Mouse (Mus musculus): Measurements from ENCODE around the gene Smarcal1. TPM values are rescaled to one million over a fixed set of nuclear protein-coding genes. Genes with fewer than 3 reads are reported as not detected.

Gene Smarcal1
- 25.3 and 29.5 TPM in 2 replicates for polyA plus RNA-seq (2012; rRNA removed)

DNA sequence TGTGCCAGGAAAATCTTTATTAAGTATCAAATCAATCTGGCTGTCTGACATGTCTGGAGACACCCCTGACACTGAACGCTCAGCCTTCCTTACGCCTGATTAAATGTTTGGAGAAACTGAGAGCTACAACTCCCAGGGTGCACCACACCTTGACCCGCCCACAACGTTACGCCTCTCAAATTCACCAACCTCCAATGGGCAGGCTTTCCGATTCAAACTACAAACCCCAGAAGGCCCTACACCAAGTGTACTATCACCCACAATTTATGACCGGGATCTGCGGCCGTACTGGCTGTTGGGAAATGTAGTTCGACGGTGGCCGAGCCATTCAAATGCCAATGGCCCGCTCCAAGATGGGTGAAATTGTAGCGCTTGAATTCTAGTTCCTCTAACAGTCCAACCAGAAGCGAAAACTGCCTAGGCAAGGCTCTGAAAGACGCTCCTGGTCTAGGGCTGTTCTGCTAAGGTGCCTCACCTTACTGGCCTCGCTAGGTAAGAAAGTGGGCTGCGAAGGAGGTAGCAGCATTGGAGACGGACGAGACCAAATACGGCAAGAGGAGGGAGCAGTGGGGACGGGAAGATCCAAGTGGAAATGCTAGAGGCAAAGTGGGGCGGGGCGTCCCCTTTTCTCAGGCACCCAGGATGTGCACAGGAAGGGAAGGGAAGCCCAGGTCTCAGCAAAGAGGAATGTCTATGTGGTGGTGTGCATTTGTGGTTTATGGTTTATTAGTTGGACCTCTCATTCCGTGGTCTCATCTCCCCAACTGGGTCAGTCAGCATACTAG, at the start of gene Smarcal1:
Gene Smarcal1, plus strand, starts transcription at position 305 of the 785 bp plus-strand sequence.
- DNase-seq, result peak; percentile 96
- H3K4me1 ChIP-seq (ENCODE audit: control insufficient read depth, insufficient read depth, low read length), result no peaks in the 10 kb centered on the region; the same call in 1 of the 2 replicates
- TF ChIP-seq POLR2A (IDR thresholded peaks at IDR 0.05; ENCODE audit: borderline replicate concordance, extremely low read depth, low read depth, low read length) (peak; percentile 48; the same call in 1 of the 2 replicates), CTCF (IDR thresholded peaks at IDR 0.05; ENCODE audit: insufficient read depth, low read length) (no peak)
- H3K4me3 ChIP-seq (replicated peaks; ENCODE audit: extremely low read depth, low read depth, low read length), result peak within 1 kb of the TSS; percentile 97
- under 1% methylated on average over 25 of the region's 25 CpGs for WGBS

DNA sequence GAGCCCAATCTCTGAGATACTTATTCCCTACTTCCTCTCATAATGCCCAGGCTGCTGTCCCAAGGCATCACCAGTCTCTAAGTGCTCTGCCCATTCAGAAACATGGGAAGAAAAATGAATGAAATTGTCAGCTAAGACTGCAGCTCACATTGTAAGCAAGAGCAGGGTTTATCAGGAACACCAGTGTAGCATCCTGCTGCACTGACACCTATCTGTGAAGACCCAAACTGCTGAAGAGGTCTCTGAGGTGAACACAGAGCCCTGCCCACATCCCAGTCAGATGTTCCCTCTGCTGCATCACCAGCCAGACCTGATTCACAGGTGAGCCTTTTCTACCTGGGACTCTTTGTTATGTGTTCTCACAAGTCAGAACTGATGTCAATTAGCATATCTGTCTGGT, 49.6 kb upstream of the Smarcal1 start:
- H3K4me1 ChIP-seq (ENCODE audit: control insufficient read depth, insufficient read depth, low read length), result no peaks in the 10 kb centered on the region
- no peak overlapping the region for H3K4me3 ChIP-seq (replicated peaks; ENCODE audit: extremely low read depth, low read depth, low read length)
- DNase-seq, result no peak
- TF ChIP-seq POLR2A (IDR thresholded peaks at IDR 0.05; ENCODE audit: borderline replicate concordance, extremely low read depth, low read depth, low read length) (no peak), CTCF (IDR thresholded peaks at IDR 0.05; ENCODE audit: insufficient read depth, low read length) (no peak)

DNA sequence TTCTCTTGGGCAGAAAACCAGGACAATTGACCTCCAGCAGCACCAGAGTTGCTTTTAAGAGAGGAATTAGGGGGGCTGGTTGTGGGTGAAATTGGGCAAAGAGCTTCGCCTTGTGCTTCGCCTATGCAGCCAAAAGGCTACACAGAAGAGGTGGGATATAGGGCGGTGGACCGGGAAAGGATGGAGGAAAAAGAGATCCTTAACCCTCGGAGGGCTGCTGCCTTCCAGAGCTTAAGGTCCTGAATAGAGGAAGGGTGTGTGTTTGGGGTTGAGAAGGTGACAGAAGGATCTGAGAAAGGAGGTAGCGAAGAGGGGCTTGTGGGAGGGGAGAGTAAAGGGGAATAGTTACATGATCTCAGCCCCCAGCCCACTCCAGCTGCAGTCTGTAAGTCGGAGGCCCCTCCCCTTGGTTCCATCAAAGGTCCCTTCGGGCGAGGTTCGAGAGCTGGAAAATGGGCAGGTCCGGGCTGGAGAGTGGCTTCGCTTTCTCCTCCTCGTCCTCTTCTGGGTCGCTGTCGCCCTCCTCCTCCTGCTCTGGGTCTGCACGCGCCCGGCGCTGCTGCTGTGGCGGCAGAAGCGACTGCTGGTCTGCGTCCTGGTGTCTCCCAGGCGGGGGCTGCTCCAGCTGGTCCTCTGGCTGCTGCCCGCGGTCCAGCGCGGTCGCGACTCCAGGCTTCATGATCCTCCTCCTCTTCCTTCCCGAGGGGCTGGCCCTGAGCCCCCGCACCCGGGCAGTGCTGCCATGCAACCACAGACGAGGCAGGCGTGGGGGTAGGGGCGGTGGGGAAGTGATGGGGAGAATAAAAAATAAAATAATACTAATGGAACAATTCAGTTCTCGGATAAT, 47.1 kb upstream of the Smarcal1 start:
- Histone ChIP-seq H3K4me1 (ENCODE audit: control insufficient read depth, insufficient read depth, low read length) (no peaks in the 10 kb centered on the region), H3K4me3 (replicated peaks; ENCODE audit: extremely low read depth, low read depth, low read length) (no peak overlapping the region)
- TF ChIP-seq CTCF (IDR thresholded peaks at IDR 0.05; ENCODE audit: insufficient read depth, low read length) (no peak), POLR2A (IDR thresholded peaks at IDR 0.05; ENCODE audit: borderline replicate concordance, extremely low read depth, low read depth, low read length) (no peak)
- 3% methylated on average over 34 of the region's 36 CpGs for WGBS
- DNase-seq, result no peak

DNA sequence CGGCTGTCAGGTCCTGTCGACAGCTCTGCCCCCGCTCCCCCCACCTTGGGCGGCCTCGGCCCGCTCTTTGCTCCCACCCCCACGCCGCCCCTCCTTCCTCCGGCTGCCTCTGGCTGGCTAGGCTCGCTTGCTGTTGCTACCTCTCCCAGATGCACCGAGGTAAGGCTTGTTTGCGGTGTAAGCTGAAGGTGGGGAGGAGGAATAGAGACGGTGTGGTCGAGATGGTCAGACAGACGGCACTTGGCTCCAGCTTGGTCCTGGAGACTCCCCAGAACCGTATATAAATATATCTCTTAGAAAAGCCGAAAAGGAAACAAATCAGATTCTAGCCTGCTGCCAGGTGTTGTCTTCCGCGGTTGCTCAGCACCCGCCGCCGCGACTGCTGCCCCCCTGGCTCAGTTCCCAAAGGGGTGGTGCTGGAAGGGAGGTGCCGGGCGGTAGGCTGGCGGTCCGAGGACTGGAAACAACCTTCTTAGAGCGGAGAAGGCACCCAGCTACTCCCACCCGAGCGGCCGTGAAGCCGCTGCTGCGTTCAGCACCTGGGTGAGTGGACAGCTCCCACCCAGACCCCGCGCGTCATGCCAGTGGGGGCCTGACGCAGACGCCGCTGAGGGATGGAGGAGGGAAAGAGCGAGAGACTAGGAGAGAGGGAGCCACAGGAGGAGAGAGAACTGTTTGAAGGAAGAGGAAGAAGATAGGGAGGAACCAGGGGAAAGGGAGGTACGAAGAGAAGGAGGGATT, 46.3 kb upstream of the Smarcal1 start, which contains the start of gene March4:
Gene March4, minus strand, starts transcription at position 320 of the 741 bp plus-strand sequence.
- Histone ChIP-seq H3K4me3 (replicated peaks; ENCODE audit: extremely low read depth, low read depth, low read length) (peak within 1 kb of the TSS; percentile 24), H3K4me1 (ENCODE audit: control insufficient read depth, insufficient read depth, low read length) (no peaks in the 10 kb centered on the region)
- peak; percentile 43 for DNase-seq
- under 1% methylated on average over 40 of the region's 41 CpGs for WGBS
- TF ChIP-seq CTCF (IDR thresholded peaks at IDR 0.05; ENCODE audit: insufficient read depth, low read length) (no peak), POLR2A (IDR thresholded peaks at IDR 0.05; ENCODE audit: borderline replicate concordance, extremely low read depth, low read depth, low read length) (no peak)

DNA sequence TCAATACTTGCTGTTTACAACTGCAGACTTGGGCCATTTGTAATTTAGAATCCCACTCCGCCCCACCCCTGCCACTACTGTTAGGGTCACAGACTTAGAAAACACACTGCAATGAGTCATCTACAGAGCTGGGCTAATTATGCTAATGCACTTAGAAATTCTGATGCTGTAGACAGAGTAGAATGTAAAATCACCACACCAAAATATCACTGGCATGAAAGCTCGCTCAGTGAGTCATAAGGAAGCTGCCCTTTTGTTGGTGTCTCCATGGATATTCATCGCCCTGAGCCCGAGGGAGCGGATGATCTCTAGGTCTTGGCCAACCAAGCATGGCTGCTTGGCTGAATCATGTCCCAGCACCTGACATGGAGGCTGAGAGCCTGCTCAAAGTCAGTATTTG, 44.8 kb upstream of the Smarcal1 start:
- WGBS, result 85% methylated on average over 5 of the region's 5 CpGs
- H3K4me3 ChIP-seq (replicated peaks; ENCODE audit: extremely low read depth, low read depth, low read length), result no peak overlapping the region
- no peak for TF ChIP-seq POLR2A (IDR thresholded peaks at IDR 0.05; ENCODE audit: borderline replicate concordance, extremely low read depth, low read depth, low read length)
- TF ChIP-seq CTCF (IDR thresholded peaks at IDR 0.05; ENCODE audit: insufficient read depth, low read length), result no peak
- no peaks in the 10 kb centered on the region for H3K4me1 ChIP-seq (ENCODE audit: control insufficient read depth, insufficient read depth, low read length)
- no peak for DNase-seq

DNA sequence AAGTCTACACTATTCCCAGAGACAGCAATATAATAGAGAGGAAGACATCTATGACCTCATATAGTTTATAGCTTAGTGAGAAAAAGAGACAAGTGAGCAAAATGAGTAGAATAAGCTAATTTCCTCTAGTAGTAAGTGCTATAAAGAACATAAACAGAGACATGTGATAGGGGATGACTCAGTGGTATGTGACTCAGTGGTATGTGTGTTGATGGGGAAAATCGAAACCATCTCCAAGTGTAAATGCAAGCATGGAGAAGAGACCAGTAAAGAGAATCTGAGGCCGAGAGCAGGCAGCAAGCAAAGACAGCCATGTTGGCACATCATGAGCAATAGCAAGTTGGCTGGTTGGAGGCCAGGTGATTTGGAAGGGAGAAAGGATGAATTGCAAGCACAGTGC, 32.7 kb upstream of the Smarcal1 start:
- Histone ChIP-seq H3K4me3 (replicated peaks; ENCODE audit: extremely low read depth, low read depth, low read length) (no peak overlapping the region), H3K4me1 (ENCODE audit: control insufficient read depth, insufficient read depth, low read length) (no peaks in the 10 kb centered on the region)
- 68% methylated on average over 2 of the region's 2 CpGs for WGBS
- no peak for TF ChIP-seq POLR2A (IDR thresholded peaks at IDR 0.05; ENCODE audit: borderline replicate concordance, extremely low read depth, low read depth, low read length)
- no peak for TF ChIP-seq CTCF (IDR thresholded peaks at IDR 0.05; ENCODE audit: insufficient read depth, low read length)
- no peak for DNase-seq

DNA sequence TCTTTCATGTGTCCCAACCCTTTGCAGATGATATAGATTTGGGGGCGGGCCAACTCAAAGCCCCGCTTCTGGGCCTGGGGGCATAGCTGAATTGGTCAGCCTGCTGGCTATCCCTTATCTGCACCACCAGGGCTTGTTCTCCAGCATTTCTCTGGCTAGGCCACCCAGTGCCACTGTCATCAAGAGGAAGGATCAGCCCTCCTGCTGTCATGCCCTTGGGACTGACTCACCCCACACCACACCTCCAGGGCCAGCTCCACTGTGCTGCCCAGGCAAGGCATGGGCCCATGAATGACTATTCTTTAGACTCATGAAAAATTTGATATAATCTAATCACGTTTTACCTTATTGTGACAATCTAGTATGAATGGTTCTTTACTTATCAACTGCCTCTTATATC, 26.6 kb upstream of the Smarcal1 start:
- Histone ChIP-seq H3K4me1 (ENCODE audit: control insufficient read depth, insufficient read depth, low read length) (no peaks in the 10 kb centered on the region), H3K4me3 (replicated peaks; ENCODE audit: extremely low read depth, low read depth, low read length) (no peak overlapping the region)
- whole genome bisulfite sequencing, result 73% methylated on average over 3 of the region's 3 CpGs
- TF ChIP-seq POLR2A (IDR thresholded peaks at IDR 0.05; ENCODE audit: borderline replicate concordance, extremely low read depth, low read depth, low read length) (no peak), CTCF (IDR thresholded peaks at IDR 0.05; ENCODE audit: insufficient read depth, low read length) (no peak)
- no peak for DNase-seq

DNA sequence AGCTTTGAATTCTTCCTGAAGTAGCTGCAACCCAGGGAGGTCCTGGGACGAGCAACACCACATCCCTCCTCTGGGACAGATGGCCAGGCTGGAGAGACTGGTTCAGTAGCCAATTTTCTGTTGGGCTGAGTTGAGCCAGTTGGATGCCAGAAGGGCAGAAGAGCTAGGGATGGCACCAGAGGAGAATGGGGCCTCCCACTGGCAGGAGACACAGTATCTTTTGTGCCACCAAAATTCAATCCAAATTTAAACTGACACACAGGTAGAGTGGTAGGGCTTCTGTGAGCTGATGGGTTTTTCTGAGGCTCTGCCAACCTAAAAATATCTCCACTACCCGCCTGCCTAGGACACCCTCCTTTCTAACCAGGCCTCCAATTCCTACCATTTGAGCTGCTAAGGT, 24.4 kb upstream of the Smarcal1 start:
- no peak for TF ChIP-seq POLR2A (IDR thresholded peaks at IDR 0.05; ENCODE audit: borderline replicate concordance, extremely low read depth, low read depth, low read length)
- no peak for TF ChIP-seq CTCF (IDR thresholded peaks at IDR 0.05; ENCODE audit: insufficient read depth, low read length)
- DNase-seq, result no peak
- WGBS, result 68% methylated on average over 2 of the region's 2 CpGs
- H3K4me3 ChIP-seq (replicated peaks; ENCODE audit: extremely low read depth, low read depth, low read length), result no peak overlapping the region
- H3K4me1 ChIP-seq (ENCODE audit: control insufficient read depth, insufficient read depth, low read length), result no peaks in the 10 kb centered on the region

DNA sequence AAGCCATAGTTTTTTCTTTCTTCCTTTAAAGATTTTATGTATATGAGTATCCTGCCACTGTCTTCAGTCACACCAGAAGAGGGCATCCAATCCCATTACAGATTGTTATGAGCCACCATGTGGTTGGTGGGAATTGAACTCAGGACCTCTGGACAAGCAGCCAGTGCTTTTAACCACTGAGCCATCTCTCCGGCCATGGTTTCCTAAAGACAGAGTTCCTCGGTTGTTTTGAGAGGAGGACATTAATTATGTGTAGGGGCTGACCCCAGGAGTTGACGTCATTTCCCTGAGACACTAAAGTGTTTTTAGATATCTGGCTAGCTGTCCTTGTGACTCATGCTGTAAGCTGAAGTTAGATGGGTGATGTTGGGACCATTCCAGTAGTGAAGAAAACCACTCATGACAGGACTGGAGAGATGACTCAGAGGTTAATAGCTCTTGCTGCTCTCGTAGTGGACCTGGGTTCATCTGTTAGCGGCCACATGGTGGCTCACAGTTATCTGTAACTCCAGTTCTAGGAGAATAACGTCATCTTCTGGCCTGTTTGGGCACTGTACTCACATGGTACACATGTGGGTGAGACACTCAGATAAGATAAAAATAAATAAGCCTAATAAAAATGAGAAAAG, 18.6 kb upstream of the Smarcal1 start:
- 49% methylated on average over 6 of the region's 6 CpGs for WGBS
- Histone ChIP-seq H3K4me3 (replicated peaks; ENCODE audit: extremely low read depth, low read depth, low read length) (no peak overlapping the region), H3K4me1 (ENCODE audit: control insufficient read depth, insufficient read depth, low read length) (no peaks in the 10 kb centered on the region)
- no peak for TF ChIP-seq POLR2A (IDR thresholded peaks at IDR 0.05; ENCODE audit: borderline replicate concordance, extremely low read depth, low read depth, low read length)
- TF ChIP-seq CTCF (IDR thresholded peaks at IDR 0.05; ENCODE audit: insufficient read depth, low read length), result no peak
- DNase-seq, result no peak
